Mouse (Mus musculus) intestine, postnatal 0 days (tissue): ENCODE data around the gene Sdr42e1. TPM values are rescaled to one million over a fixed set of nuclear protein-coding genes. Genes with fewer than 3 reads are reported as not detected.

ENCODE experiments used
- ATAC-seq: fragments of 200-750 bp; cut with Nextera tagmentation; 2 replicates; pipeline ENCODE4 v1.8.0; 2017; ENCODE audit warnings: mild to moderate bottlenecking, moderate TSS enrichment, moderate library complexity
- H3K27ac ChIP-seq: fragments of 300-500 bp; sonication (generic); 2 replicates; pipeline ENCODE4 v1.5.1; 2014; ENCODE audit warnings: mild to moderate bottlenecking, low read depth, low read length, moderate library complexity
- H3K27me3 ChIP-seq: fragments of 300-500 bp; sonication (generic); replicated peaks from 2 replicates; pipeline ENCODE4 v1.6.1; 2014; ENCODE audit warnings: low read length, mixed read lengths; ENCODE audit not compliant: control insufficient read depth, insufficient read depth
- H3K36me3 ChIP-seq: fragments of 300-500 bp; sonication (generic); 2 replicates; pipeline ENCODE4 v1.6.1; 2014; ENCODE audit warnings: mild to moderate bottlenecking, moderate library complexity; ENCODE audit not compliant: control insufficient read depth, insufficient read depth
- H3K4me1 ChIP-seq: fragments of 300-500 bp; sonication (generic); replicated peaks from 2 replicates; pipeline ENCODE4 v1.6.1; 2014; ENCODE audit warnings: antibody characterized with exemption, low read length, mixed read lengths; ENCODE audit not compliant: control insufficient read depth, insufficient read depth
- H3K4me2 ChIP-seq: fragments of 300-500 bp; sonication (generic); replicated peaks from 2 replicates; pipeline ENCODE4 v1.6.1; 2014; ENCODE audit warnings: low read depth, mild to moderate bottlenecking, moderate library complexity
- H3K4me3 ChIP-seq: fragments of 300-500 bp; sonication (generic); 2 replicates; pipeline ENCODE4 v1.5.1; 2014; ENCODE audit warnings: low read depth, low read length
- H3K9ac ChIP-seq: fragments of 300-500 bp; sonication (generic); 2 replicates; pipeline ENCODE4 v1.6.1; 2014; ENCODE audit warnings: mild to moderate bottlenecking, low read depth, low read length
- H3K9me3 ChIP-seq: fragments of 300-500 bp; sonication (generic); 2 replicates; pipeline ENCODE4 v1.6.1; 2016; ENCODE audit warnings: mixed run types; ENCODE audit not compliant: control insufficient read depth
- CTCF ChIP-seq: sonication (generic); IDR thresholded peaks from 2 replicates; pipeline ENCODE4 v1.5.1; 2016; ENCODE audit warnings: low read depth, mild to moderate bottlenecking, control low read depth, antibody characterized with exemption, moderate library complexity
- WGBS: fragments of 180-500 bp; shearing (Covaris S2); extraction: QIAGEN DNeasy Blood & Tissue Kit; methylation state at CpG from one replicate; pipeline ENCODE4 v1.1.7; 2014; 5-methylcytosine and 5-hydroxymethylcytosine counted together
- polyA plus RNA-seq: library from polyadenylated mRNA; unstranded; fragments of >200 nt; fragmentation: Nextera tagmentation; extraction: Ambion mirVana; gene quantifications from 2 replicates; pipeline ENCODE4 v1.2.1, GENCODE M21; 2015

Sdr42e1 gene
- polyA plus RNA-seq, 1 experiment from 2014 or later: 6.0 TPM

GRCm38 (mm10) chr8:117675171-117675570, 1.7 kb upstream of the Sdr42e1 start:
- TF ChIP-seq CTCF: no peak
- Histone ChIP-seq H3K4me3 (no peak overlapping the region), H3K27ac (no peak overlapping the region; the same call in 1 of the 2 replicates), H3K4me1 (peaks cover 3% of the 10 kb centered on the region; the same call in 1 of the 2 replicates), H3K27me3 (no peaks in the 10 kb centered on the region), H3K9ac (no peak overlapping the region), H3K36me3 (no peaks in the 10 kb centered on the region), H3K4me2 (no peak overlapping the region), H3K9me3 (no peaks in the 10 kb centered on the region)
- ATAC-seq: no peak
- 76% methylated on average over 5 of the region's 5 CpGs for WGBS

- Histone ChIP-seq H3K9ac (no peak overlapping the region), H3K4me3 (no peak overlapping the region), H3K27ac (no peak overlapping the region), H3K4me2 (no peak overlapping the region; the same call in 1 of the 2 replicates), H3K36me3 (no peaks in the 10 kb centered on the region), H3K27me3 (no peaks in the 10 kb centered on the region), H3K4me1 (peaks cover 3% of the 10 kb centered on the region; the same call in 1 of the 2 replicates), H3K9me3 (no peaks in the 10 kb centered on the region)
- no peak for TF ChIP-seq CTCF
- WGBS: 66% methylated on average over 3 of the region's 3 CpGs
- peak; percentile 53 for ATAC-seq
Observed at GRCm38 (mm10) chr8:117672558-117672957, 931 bp downstream of the Sdr42e1 start.

GRCm38 (mm10) chr8:117670461-117670860, 3.0 kb downstream of the Sdr42e1 start:
- peak; percentile 67 for ATAC-seq
- no peak overlapping the region for H3K27ac ChIP-seq
- no peaks in the 10 kb centered on the region for H3K27me3 ChIP-seq
- 9% methylated on average over 11 of the region's 11 CpGs for WGBS
- 0 out of 2 replicates have a peak, but pooled peaks cover 6% of the 10 kb centered on the region for H3K4me1 ChIP-seq
- peak overlapping the region; percentile 37 for H3K4me2 ChIP-seq
- H3K9ac ChIP-seq: no peak overlapping the region
- no peak overlapping the region for H3K4me3 ChIP-seq
- TF ChIP-seq CTCF: no peak
- no peaks in the 10 kb centered on the region for H3K36me3 ChIP-seq
- no peaks in the 10 kb centered on the region for H3K9me3 ChIP-seq

- H3K9me3 ChIP-seq: no peaks in the 10 kb centered on the region
- peaks cover 11% of the 10 kb centered on the region; the same call in 1 of the 2 replicates for H3K36me3 ChIP-seq
- no peak overlapping the region for H3K27ac ChIP-seq
- TF ChIP-seq CTCF: no peak
- H3K4me3 ChIP-seq: no peak overlapping the region
- peak; percentile 34; the same call in 1 of the 2 replicates for ATAC-seq
- H3K4me2 ChIP-seq: no peak overlapping the region
- 0 out of 2 replicates have a peak, but pooled peaks cover 6% of the 10 kb centered on the region for H3K4me1 ChIP-seq
- no peak overlapping the region for H3K9ac ChIP-seq
- H3K27me3 ChIP-seq: no peaks in the 10 kb centered on the region
- WGBS: 52% methylated on average over 13 of the region's 13 CpGs
Observed at GRCm38 (mm10) chr8:117667349-117668124, 6.0 kb downstream of the Sdr42e1 start.

GRCm38 (mm10) chr8:117660358-117661031, 13.0 kb downstream of the Sdr42e1 start:
- WGBS: 17% methylated on average over 11 of the region's 11 CpGs
- H3K4me2 ChIP-seq: peak overlapping the region; percentile 22; the same call in 1 of the 2 replicates
- no peaks in the 10 kb centered on the region for H3K27me3 ChIP-seq
- H3K9me3 ChIP-seq: no peaks in the 10 kb centered on the region
- peaks cover 16% of the 10 kb centered on the region; the same call in 1 of the 2 replicates for H3K36me3 ChIP-seq
- H3K4me3 ChIP-seq: no peak overlapping the region
- H3K4me1 ChIP-seq: no peaks in the 10 kb centered on the region
- H3K27ac ChIP-seq: 0 out of 2 replicates have a peak overlapping the region, but pooled peaks have one; percentile 1
- TF ChIP-seq CTCF: peak; percentile 21; the same call in 1 of the 2 replicates
- H3K9ac ChIP-seq: no peak overlapping the region
- ATAC-seq: peak; percentile 68

GRCm38 (mm10) chr8:117658990-117659389, 14.5 kb downstream of the Sdr42e1 start:
- Histone ChIP-seq H3K9me3 (no peaks in the 10 kb centered on the region), H3K4me1 (no peaks in the 10 kb centered on the region), H3K27me3 (no peaks in the 10 kb centered on the region), H3K4me2 (no peak overlapping the region), H3K36me3 (peaks cover 15% of the 10 kb centered on the region; the same call in 1 of the 2 replicates), H3K27ac (no peak overlapping the region), H3K9ac (no peak overlapping the region), H3K4me3 (no peak overlapping the region)
- peak; percentile 53 for TF ChIP-seq CTCF
- ATAC-seq: no peak
- 71% methylated on average over 7 of the region's 7 CpGs for WGBS
